Mouse (Mus musculus) lung, postnatal 36 days (tissue): ENCODE measurements around the gene Olfr360.
"Not testable (repeated sequence)": the region's sequence is repeated elsewhere in the genome, so short reads cannot be mapped to it uniquely, and the experiment has no call there.

Source experiments
- DNase-seq: peaks from one replicate; pipeline ENCODE4 v3.0.0; 2022; ENCODE audit warnings: mixed read lengths

Olfr360 gene

DNA sequence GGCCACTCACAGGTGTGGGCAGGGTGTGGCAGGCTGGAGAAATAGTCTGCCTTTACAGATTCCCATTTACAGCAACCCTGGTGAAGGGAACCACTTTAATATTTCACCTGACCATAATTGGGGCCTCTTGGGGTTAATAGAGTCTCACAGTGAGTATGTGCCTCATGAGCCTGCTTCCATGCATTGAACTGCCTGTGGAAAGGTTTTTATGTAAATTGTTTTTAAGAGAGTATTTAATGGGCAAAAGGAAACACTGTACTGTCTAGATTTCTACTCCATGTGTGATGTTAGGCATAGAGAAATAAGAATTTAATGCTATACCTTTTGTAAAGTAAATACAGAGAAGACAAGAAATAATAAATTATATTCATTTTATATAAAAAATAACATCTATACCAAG, at the start of gene Olfr360:
Gene Olfr360, plus strand, starts transcription at position 301 of the 400 bp plus-strand sequence.
- DNase-seq: no peak

DNA sequence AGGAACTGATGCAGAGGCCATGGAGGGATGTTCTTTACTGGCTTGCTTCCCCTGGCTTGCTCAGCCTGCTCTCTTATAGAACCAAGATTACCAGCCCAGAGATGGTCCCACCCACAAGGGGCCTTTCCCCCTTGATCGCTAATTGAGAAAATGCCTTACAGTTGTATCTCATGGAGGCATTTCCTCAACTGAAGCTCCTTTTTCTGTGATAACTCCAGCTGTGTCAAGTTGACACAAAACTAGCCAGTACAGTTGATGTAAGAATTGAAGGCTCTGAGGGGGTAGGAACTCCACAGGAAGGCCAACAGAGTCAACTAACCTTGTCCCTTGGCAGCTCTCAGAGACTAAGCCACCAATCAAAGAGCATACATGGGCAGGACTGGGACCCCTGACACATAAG, 23.6 kb downstream of the Olfr360 start, which contains the start of gene Olfr361:
Gene Olfr361, minus strand, starts transcription at position 101 of the 400 bp plus-strand sequence.
- DNase-seq: not testable (repeated sequence)

DNA sequence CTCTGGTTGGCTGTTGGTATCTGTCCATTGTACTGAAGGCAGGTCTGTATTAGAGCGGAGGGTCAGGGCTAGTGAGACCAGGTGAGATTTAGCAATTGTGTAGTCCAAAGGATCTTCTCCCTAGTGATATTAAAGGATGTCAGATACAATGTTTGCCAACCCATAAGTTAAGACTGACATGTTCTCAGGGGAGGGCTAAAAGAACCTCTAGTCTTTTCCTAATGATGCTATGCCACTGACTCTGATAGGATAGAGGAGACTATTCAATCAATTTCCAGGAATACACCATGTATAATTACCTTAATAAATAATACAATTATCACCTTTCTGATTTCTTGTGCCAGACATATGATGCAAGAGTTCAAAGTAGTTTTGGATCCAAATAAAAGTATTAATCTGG, 52.3 kb downstream of the Olfr360 start, which contains the start of gene Olfr362:
Gene Olfr362, minus strand, starts transcription at position 101 of the 400 bp plus-strand sequence.
- DNase-seq: no peak
